Mouse (Mus musculus) midbrain, embryonic 15.5 days (tissue): ENCODE results near the gene Uimc1. TPM values are rescaled to one million over a fixed set of nuclear protein-coding genes. Genes with fewer than 3 reads are reported as not detected.

Experiments
- ATAC-seq: fragments of 200-750 bp; cut with Nextera tagmentation; replicated peaks from 2 replicates; pipeline ENCODE4 v1.8.0; 2017; ENCODE audit warnings: moderate TSS enrichment
- H3K27ac ChIP-seq: fragments of 300-500 bp; sonication (generic); 2 replicates; pipeline ENCODE4 v1.5.1; 2015; ENCODE audit warnings: mild to moderate bottlenecking, inconsistent platforms
- H3K27me3 ChIP-seq: fragments of 300-500 bp; sonication (generic); replicated peaks from 2 replicates; pipeline ENCODE4 v1.6.1; 2015; ENCODE audit warnings: inconsistent platforms
- H3K36me3 ChIP-seq: fragments of 300-500 bp; sonication (generic); replicated peaks from 2 replicates; pipeline ENCODE4 v1.6.1; 2015; ENCODE audit warnings: inconsistent platforms
- H3K4me1 ChIP-seq: fragments of 300-500 bp; sonication (generic); 2 replicates; pipeline ENCODE4 v1.6.1; 2015; ENCODE audit warnings: inconsistent platforms
- H3K4me2 ChIP-seq: fragments of 300-500 bp; sonication (generic); 2 replicates; pipeline ENCODE4 v1.6.1; 2015; ENCODE audit warnings: inconsistent platforms, mild to moderate bottlenecking, moderate library complexity
- H3K4me3 ChIP-seq: fragments of 300-500 bp; sonication (generic); 2 replicates; pipeline ENCODE4 v1.5.1; 2015; ENCODE audit warnings: mild to moderate bottlenecking, inconsistent platforms
- H3K9ac ChIP-seq: fragments of 300-500 bp; sonication (generic); 2 replicates; pipeline ENCODE4 v1.6.1; 2015; ENCODE audit warnings: mild to moderate bottlenecking, inconsistent platforms
- H3K9me3 ChIP-seq: fragments of 300-500 bp; sonication (generic); 2 replicates; pipeline ENCODE4 v1.6.1; 2016; ENCODE audit warnings: inconsistent platforms
- WGBS: fragments of 180-500 bp; shearing (Covaris S2); methylation state at CpG from one replicate; pipeline ENCODE4 v1.1.7; 2015; ENCODE audit warnings: mixed read lengths; 5-methylcytosine and 5-hydroxymethylcytosine counted together
- polyA plus RNA-seq: library from polyadenylated mRNA; unstranded; fragments of >200 nt; fragmentation: Nextera tagmentation; extraction: Ambion mirVana; gene quantifications from 2 replicates; pipeline ENCODE4 v1.2.1, GENCODE M21; 2015

Uimc1 gene
- polyA plus RNA-seq, 1 experiment from 2014 or later = 21.5 TPM

DNA sequence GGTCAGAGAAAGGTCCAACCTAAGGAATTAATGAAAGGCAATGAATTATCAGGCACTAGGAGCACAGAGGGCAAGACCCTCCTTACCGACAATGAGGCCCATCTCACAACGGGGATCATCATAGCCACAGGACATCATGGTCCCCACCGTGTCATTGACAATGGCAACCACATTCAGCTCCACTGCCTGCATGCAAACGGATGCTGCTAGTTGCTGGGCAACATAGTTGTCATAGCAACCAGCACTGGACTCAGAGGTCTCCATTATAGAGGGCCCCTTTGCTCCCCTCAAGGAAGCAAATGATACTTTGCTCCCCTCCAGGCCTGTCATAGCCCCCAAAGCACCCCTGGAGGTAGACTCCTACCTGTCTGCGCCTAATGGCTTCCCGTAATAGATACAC lies 91.5 kb downstream of the Uimc1 start:
- H3K4me2 ChIP-seq = no peak overlapping the region
- peak; percentile 77 for ATAC-seq
- peaks cover 43% of the 10 kb centered on the region for H3K4me1 ChIP-seq
- H3K27ac ChIP-seq = peak overlapping the region; percentile 69
- H3K9ac ChIP-seq = no peak overlapping the region
- H3K36me3 ChIP-seq = no peaks in the 10 kb centered on the region; the same call in 1 of the 2 replicates
- WGBS = 18% methylated on average over 6 of the region's 6 CpGs
- no peaks in the 10 kb centered on the region for H3K27me3 ChIP-seq
- H3K4me3 ChIP-seq = no peak overlapping the region
- H3K9me3 ChIP-seq = no peaks in the 10 kb centered on the region

DNA sequence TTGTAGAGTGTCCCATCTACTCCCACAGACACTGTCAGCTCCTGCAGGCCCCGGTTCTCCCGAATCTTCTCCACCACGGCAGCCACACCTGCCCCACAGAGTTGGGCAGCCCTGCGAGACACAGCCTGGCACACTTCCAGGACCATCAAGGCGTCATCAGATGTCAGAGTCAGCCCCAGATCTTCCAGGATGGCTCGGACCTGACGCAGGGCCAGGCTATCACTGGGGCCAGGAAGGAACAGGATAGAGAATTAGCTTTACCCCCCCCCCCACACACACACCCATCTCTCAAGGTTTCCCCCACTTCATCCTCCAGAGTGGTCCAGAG lies 93.7 kb downstream of the Uimc1 start:
- Histone ChIP-seq H3K4me2 (no peak overlapping the region), H3K36me3 (no peaks in the 10 kb centered on the region; the same call in 1 of the 2 replicates), H3K27ac (no peak overlapping the region), H3K4me1 (peaks cover 35% of the 10 kb centered on the region), H3K4me3 (no peak overlapping the region), H3K27me3 (peaks cover 4% of the 10 kb centered on the region; the same call in 1 of the 2 replicates), H3K9ac (no peak overlapping the region), H3K9me3 (no peaks in the 10 kb centered on the region)
- no peak for ATAC-seq
- WGBS = 74% methylated on average over 7 of the region's 7 CpGs

DNA sequence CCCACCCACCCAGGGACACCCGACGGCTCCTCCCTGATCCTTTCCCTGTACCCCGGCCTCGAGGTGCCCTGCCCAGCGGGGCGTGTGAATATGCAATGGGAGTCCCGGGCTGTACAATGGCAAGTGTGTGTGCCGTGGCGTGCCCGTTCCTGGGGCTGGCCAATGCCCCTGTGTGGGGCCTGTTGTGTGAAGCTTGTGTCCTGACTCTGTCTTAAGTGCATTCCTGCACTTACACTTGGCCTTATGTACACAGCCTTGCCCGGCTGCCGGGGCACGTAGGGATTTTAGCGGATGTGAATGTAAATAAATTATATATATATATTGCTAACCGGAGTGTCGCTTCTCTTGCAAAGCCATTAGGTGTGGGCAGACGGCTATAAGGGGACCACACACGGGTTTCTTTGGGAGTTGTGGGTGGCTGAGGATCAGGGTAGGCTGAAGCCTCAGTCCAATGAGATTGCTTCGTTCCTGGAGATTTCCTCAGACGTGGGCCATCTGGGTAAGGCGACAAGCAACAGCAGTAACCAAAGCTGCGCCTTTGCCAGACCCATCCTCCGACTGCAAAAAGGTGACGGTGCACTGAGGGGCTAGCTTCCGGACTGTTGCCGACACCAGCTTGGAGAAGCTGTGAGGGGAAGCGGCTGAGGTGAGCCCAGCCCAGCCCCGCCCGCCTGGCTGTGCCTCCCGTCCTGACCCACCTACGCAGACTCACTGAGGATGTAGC lies 94.2 kb downstream of the Uimc1 start:
- Histone ChIP-seq H3K36me3 (peaks cover 3% of the 10 kb centered on the region; the same call in 1 of the 2 replicates), H3K9ac (no peak overlapping the region), H3K4me3 (no peak overlapping the region), H3K27ac (no peak overlapping the region), H3K4me1 (peaks cover 35% of the 10 kb centered on the region), H3K4me2 (no peak overlapping the region), H3K9me3 (no peaks in the 10 kb centered on the region), H3K27me3 (peaks cover 4% of the 10 kb centered on the region; the same call in 1 of the 2 replicates)
- WGBS = 71% methylated on average over 31 of the region's 31 CpGs
- no peak for ATAC-seq

DNA sequence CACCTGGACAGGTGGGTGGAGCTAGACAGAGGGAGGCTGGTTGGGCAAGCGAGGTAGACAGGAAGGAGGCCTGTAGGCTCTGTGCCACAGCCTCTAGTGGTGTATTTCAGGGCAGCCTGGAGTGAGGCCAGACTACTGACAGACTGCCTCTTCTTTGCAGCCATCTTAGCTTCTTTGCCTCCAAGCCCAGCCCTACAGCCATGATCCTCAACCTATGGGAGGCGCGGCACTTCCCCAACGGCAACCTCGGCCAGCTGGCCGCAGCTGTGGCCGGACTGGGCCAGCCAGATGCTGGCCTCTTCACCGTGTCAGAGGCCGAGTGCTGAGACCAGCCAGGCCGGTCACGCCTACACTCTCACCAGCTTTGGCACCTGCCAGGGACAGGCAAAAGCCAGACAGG lies 95.5 kb downstream of the Uimc1 start:
- no peak overlapping the region for H3K4me3 ChIP-seq
- no peaks in the 10 kb centered on the region for H3K9me3 ChIP-seq
- no peak overlapping the region for H3K4me2 ChIP-seq
- H3K27me3 ChIP-seq = peaks cover 4% of the 10 kb centered on the region; the same call in 1 of the 2 replicates
- no peak overlapping the region for H3K27ac ChIP-seq
- H3K4me1 ChIP-seq = peaks cover 35% of the 10 kb centered on the region
- no peak for ATAC-seq
- 69% methylated on average over 11 of the region's 11 CpGs for WGBS
- no peak overlapping the region for H3K9ac ChIP-seq
- peaks cover 12% of the 10 kb centered on the region; the same call in 1 of the 2 replicates for H3K36me3 ChIP-seq

DNA sequence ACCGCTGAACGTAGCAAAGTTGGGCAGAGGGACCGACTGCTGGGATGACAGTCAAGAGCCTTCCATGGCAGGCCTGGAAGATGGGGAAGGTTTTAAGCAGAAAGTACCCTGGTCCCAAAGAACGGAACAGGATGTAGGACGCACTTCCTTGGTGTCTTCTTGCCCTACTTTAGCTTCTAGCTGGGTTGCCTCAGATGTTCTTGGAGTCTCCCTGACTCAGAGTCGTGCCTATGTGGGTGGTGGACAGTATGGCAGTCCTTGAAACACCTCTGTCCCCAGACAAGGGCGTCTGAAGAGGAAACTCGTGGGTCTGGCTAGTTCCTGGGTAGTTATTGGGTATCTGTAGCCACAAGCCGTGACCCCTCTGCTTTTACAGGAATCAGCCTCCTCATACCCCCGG lies 98.0 kb downstream of the Uimc1 start:
- peaks cover 4% of the 10 kb centered on the region; the same call in 1 of the 2 replicates for H3K27me3 ChIP-seq
- peaks cover 13% of the 10 kb centered on the region; the same call in 1 of the 2 replicates for H3K4me1 ChIP-seq
- no peak overlapping the region for H3K4me2 ChIP-seq
- H3K36me3 ChIP-seq = peaks cover 13% of the 10 kb centered on the region; the same call in 1 of the 2 replicates
- no peak overlapping the region for H3K27ac ChIP-seq
- H3K9ac ChIP-seq = no peak overlapping the region
- no peaks in the 10 kb centered on the region for H3K9me3 ChIP-seq
- H3K4me3 ChIP-seq = no peak overlapping the region
- WGBS = 83% methylated on average over 10 of the region's 10 CpGs
- no peak for ATAC-seq

DNA sequence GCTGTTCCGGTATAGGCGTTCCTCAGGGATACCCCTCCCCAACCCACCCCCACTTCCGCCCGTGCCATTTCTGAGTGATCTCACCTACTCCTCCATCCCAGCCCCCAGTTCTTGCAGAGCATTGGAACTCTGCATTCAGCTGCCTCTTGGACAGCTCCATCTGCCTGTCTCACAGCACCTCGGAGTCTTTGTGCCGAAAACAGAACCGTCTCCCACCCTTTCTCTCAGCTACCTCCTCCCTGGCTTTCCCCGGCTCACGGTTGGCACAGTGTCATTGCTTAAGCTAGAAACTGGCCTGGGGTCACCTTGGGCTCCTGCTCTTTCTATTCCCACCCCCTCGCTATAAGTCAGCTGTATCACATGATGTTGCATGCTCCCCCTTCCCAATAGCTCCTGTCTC lies 99.7 kb downstream of the Uimc1 start:
- no peak overlapping the region for H3K27ac ChIP-seq
- peaks cover 13% of the 10 kb centered on the region; the same call in 1 of the 2 replicates for H3K36me3 ChIP-seq
- peaks cover 4% of the 10 kb centered on the region; the same call in 1 of the 2 replicates for H3K27me3 ChIP-seq
- H3K4me1 ChIP-seq = peaks cover 6% of the 10 kb centered on the region
- no peak overlapping the region for H3K9ac ChIP-seq
- no peak for ATAC-seq
- 81% methylated on average over 10 of the region's 10 CpGs for WGBS
- no peak overlapping the region for H3K4me2 ChIP-seq
- H3K4me3 ChIP-seq = no peak overlapping the region
- H3K9me3 ChIP-seq = no peaks in the 10 kb centered on the region

DNA sequence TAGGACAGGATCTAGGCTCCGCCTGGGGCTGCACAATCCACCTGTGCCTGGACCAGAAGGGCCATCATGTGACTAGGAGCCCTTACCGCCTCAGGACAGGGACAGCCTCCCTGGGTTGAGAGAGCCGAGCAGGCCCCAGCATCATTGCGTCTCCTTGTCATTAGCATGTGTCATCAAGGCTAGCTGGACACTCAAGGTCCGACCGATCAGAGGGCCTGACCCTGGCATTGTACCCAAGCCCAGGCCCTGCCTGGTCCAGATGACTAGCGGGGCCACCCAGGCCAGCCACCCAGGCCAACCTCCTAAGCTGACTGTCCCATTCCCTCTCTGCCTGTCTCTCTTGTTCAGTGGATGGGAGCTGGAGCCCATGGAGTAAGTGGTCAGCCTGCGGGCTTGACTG lies 102.5 kb downstream of the Uimc1 start:
- H3K27me3 ChIP-seq = no peaks in the 10 kb centered on the region
- H3K27ac ChIP-seq = no peak overlapping the region
- H3K36me3 ChIP-seq = 0 out of 2 replicates have a peak, but pooled peaks cover 13% of the 10 kb centered on the region
- H3K4me2 ChIP-seq = no peak overlapping the region
- no peaks in the 10 kb centered on the region for H3K9me3 ChIP-seq
- 82% methylated on average over 8 of the region's 8 CpGs for WGBS
- H3K4me3 ChIP-seq = no peak overlapping the region
- H3K4me1 ChIP-seq = peaks cover 21% of the 10 kb centered on the region
- ATAC-seq = no peak
- no peak overlapping the region for H3K9ac ChIP-seq

DNA sequence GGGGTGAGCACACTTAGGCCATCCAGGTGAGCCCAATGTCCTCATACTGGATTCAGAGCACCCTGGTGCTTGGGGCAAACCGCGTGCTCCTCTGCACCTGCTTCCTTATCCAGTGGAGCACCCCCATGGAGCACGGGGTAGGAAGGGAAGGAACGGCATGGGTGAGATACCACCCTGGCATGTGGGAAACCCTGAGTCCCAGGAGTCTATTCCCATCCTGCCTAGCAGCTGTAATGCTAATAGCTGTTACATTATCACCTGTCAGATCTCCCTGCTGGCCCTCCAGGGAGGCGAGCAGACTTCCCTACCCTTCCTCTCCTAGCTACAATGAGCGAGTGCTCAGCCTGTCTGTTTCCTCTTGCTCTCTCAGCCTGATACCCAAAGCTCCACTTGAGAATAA lies 104.9 kb downstream of the Uimc1 start:
- Histone ChIP-seq H3K4me1 (peaks cover 21% of the 10 kb centered on the region), H3K4me3 (no peak overlapping the region), H3K9me3 (no peaks in the 10 kb centered on the region), H3K27me3 (peaks cover 5% of the 10 kb centered on the region; the same call in 1 of the 2 replicates), H3K27ac (no peak overlapping the region), H3K9ac (no peak overlapping the region), H3K36me3 (0 out of 2 replicates have a peak, but pooled peaks cover 6% of the 10 kb centered on the region), H3K4me2 (no peak overlapping the region)
- no peak for ATAC-seq
- whole genome bisulfite sequencing = 55% methylated on average over 6 of the region's 6 CpGs

DNA sequence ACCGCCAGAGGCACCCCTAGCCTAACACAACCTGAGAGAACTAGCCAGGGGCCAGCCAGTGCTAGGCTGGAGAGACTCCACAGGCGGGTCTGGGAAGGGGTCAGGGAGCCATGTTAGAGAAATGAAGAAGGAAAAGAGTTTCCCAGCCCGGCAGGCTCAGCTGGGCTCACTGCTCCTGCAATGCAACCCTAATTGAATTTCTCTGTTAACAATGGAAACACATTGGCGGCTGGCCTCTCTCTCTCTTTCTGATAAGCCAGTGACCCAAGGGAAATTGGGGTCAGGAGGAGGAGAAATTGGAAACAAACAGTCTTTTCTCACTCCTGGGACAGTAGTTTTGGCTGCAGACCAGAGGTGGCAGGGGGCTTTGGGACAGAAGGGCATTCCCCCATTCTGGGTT lies 105.5 kb downstream of the Uimc1 start:
- Histone ChIP-seq H3K9ac (no peak overlapping the region), H3K36me3 (0 out of 2 replicates have a peak, but pooled peaks cover under 1% of the 10 kb centered on the region), H3K27ac (peak overlapping the region; percentile 31), H3K4me3 (no peak overlapping the region), H3K27me3 (peaks cover 5% of the 10 kb centered on the region; the same call in 1 of the 2 replicates), H3K9me3 (no peaks in the 10 kb centered on the region), H3K4me1 (peaks cover 21% of the 10 kb centered on the region), H3K4me2 (no peak overlapping the region)
- no peak for ATAC-seq
- WGBS = 15% methylated on average over 4 of the region's 4 CpGs

DNA sequence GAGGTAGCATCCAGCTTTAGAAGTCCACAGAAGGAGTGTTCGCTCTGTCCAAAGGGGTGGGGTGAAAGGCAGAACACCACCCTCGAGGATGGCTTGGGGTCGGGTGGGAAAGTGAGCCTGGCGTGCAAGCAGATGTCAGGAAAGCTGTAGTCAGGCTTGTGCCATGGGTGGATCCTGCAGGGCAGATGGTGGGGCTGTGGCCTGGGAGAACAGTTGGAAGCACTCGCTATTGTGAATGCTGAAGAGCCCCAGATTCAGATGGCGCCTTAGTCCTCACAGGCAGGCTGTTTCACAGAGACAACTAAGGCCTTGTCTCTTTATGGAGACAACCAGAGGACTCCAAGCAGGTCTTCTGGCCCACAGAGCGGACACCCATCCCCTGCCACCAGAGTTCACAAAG lies 107.9 kb downstream of the Uimc1 start:
- no peak overlapping the region for H3K4me3 ChIP-seq
- WGBS = 88% methylated on average over 7 of the region's 7 CpGs
- H3K27me3 ChIP-seq = peaks cover 5% of the 10 kb centered on the region; the same call in 1 of the 2 replicates
- H3K4me2 ChIP-seq = no peak overlapping the region
- no peak for ATAC-seq
- H3K36me3 ChIP-seq = no peaks in the 10 kb centered on the region
- peaks cover 31% of the 10 kb centered on the region for H3K4me1 ChIP-seq
- H3K9ac ChIP-seq = no peak overlapping the region
- H3K27ac ChIP-seq = no peak overlapping the region
- H3K9me3 ChIP-seq = no peaks in the 10 kb centered on the region

DNA sequence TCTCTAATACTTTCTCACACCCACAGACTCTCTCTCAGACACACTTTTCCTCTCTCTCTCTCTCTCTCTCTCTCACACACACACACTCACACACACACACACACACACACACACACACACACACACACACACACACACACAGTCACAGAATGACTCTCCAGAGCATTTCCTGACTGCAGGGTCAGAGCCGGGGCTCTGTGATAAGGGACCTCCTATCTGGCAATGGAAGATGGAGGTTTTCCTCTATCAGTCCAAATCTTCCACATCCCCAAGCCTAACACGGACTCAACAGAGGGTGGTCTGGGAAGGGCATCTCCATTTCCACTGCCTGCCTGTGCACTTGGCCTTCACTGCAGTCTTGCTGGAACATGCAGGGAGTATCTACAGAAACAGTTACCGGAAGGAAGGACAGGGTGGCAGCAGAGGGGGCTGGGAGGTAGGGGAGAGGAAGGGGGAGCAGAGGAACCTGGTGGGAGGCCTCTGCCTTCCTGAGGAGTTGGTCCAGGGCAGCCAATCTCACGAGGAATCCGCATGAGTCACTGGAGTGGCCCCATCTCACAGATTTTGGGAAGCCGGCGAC lies 111.8 kb downstream of the Uimc1 start:
- Histone ChIP-seq H3K9ac (no peak overlapping the region), H3K27me3 (peaks cover 5% of the 10 kb centered on the region; the same call in 1 of the 2 replicates), H3K9me3 (no peaks in the 10 kb centered on the region), H3K27ac (no peak overlapping the region), H3K4me3 (no peak overlapping the region), H3K4me1 (peaks cover 21% of the 10 kb centered on the region), H3K36me3 (no peaks in the 10 kb centered on the region), H3K4me2 (no peak overlapping the region)
- 63% methylated on average over 7 of the region's 7 CpGs for WGBS
- no peak for ATAC-seq

DNA sequence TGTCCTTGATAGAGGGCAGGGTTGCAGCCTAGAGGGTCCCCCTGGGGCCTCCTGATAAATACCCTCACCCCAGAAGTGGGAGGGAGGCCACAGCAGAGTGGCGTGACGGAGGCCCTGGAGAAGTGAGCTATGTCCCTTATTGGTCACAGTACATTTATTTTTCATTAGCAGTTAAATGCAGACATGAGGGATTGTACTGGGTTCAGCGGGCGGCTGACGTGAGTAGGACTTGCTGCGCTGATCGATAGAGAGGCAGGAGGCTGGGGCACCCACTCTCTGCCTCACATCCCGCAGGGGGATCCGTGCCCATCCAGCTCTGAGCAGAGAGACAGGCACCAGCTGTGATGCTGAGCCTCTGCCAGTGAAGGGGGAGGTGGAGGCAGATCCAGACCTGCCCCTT lies 112.7 kb downstream of the Uimc1 start:
- H3K4me2 ChIP-seq = no peak overlapping the region
- H3K9me3 ChIP-seq = no peaks in the 10 kb centered on the region
- H3K36me3 ChIP-seq = no peaks in the 10 kb centered on the region
- 0 out of 2 replicates have a peak, but pooled peaks have one; percentile 13 for ATAC-seq
- no peak overlapping the region for H3K27ac ChIP-seq
- H3K27me3 ChIP-seq = peaks cover 5% of the 10 kb centered on the region; the same call in 1 of the 2 replicates
- no peak overlapping the region for H3K9ac ChIP-seq
- no peak overlapping the region for H3K4me3 ChIP-seq
- peaks cover 23% of the 10 kb centered on the region for H3K4me1 ChIP-seq
- WGBS = 53% methylated on average over 9 of the region's 9 CpGs
